Mouse (Mus musculus) midbrain, embryonic 16.5 days (tissue): ENCODE measurements around the gene Aanat. TPM values are rescaled to one million over a fixed set of nuclear protein-coding genes. Genes with fewer than 3 reads are reported as not detected.

Experiments used
- ATAC-seq: fragments of 200-750 bp; cut with Nextera tagmentation; 2 replicates; pipeline ENCODE4 v1.8.0; 2017; ENCODE audit warnings: moderate TSS enrichment
- H3K27ac ChIP-seq: fragments of 300-500 bp; sonication (generic); 2 replicates; pipeline ENCODE4 v1.5.1; 2014; ENCODE audit warnings: mild to moderate bottlenecking, low read length, mixed read lengths
- H3K27me3 ChIP-seq: fragments of 300-500 bp; sonication (generic); 2 replicates; pipeline ENCODE4 v1.6.1; 2014; ENCODE audit warnings: low read depth, low read length, mixed read lengths; ENCODE audit not compliant: control insufficient read depth, insufficient read depth
- H3K36me3 ChIP-seq: fragments of 300-500 bp; sonication (generic); 2 replicates; pipeline ENCODE4 v1.6.1; 2014; ENCODE audit warnings: mild to moderate bottlenecking, low read length, moderate library complexity, mixed read lengths; ENCODE audit not compliant: control insufficient read depth, insufficient read depth
- H3K4me1 ChIP-seq: fragments of 300-500 bp; sonication (generic); 2 replicates; pipeline ENCODE4 v1.6.1; 2014; ENCODE audit warnings: mild to moderate bottlenecking, low read length, mixed read lengths; ENCODE audit not compliant: control insufficient read depth, insufficient read depth
- H3K4me2 ChIP-seq: fragments of 300-500 bp; sonication (generic); 2 replicates; pipeline ENCODE4 v1.6.1; 2014; ENCODE audit warnings: mild to moderate bottlenecking, low read length, mixed read lengths
- H3K4me3 ChIP-seq: fragments of 300-500 bp; sonication (generic); 2 replicates; pipeline ENCODE4 v1.5.1; 2014; ENCODE audit warnings: low read depth, mild to moderate bottlenecking, low read length, moderate library complexity, mixed read lengths
- H3K9ac ChIP-seq: fragments of 300-500 bp; sonication (generic); 2 replicates; pipeline ENCODE4 v1.6.1; 2014; ENCODE audit warnings: low read depth, low read length, mixed read lengths
- H3K9me3 ChIP-seq: fragments of 300-500 bp; sonication (generic); replicated peaks from 2 replicates; pipeline ENCODE4 v1.6.1; 2014; ENCODE audit warnings: mild to moderate bottlenecking, low read length, mixed read lengths; ENCODE audit not compliant: control insufficient read depth, poor library complexity, severe bottlenecking
- WGBS: fragments of 180-500 bp; shearing (Covaris S2); extraction: QIAGEN DNeasy Blood & Tissue Kit; methylation state at CpG from one replicate; pipeline ENCODE4 v1.1.7; 2014; 5-methylcytosine and 5-hydroxymethylcytosine counted together
- polyA plus RNA-seq: library from polyadenylated mRNA; unstranded; fragments of >200 nt; fragmentation: Nextera tagmentation; extraction: Ambion mirVana; gene quantifications from 2 replicates; pipeline ENCODE4 v1.2.1, GENCODE M21; 2015

Gene Aanat
- polyA plus RNA-seq, 1 experiment from 2014 or later: 0.20 TPM

DNA sequence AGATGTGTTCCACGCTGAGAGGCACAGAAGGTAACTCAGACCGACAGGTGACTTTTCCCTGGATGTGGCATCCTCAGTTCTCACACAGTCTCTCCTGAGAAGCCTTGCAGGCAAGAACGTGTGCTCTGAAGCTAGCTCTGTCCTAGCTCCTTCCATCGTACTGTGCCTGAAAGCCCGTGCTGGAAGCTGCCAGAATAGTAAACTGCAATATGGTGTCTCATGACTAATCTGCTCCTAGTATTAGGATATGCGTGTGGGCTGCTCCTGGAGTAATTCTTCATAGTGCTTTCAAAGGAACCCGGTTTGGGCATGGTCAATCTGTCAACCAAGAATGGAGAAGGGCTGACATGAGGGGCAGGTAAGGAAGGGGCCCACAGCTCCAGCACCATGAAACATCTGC is 15.4 kb upstream of the Aanat start:
- H3K9ac ChIP-seq: no peak overlapping the region
- ATAC-seq: no peak
- no peaks in the 10 kb centered on the region for H3K9me3 ChIP-seq
- H3K4me2 ChIP-seq: no peak overlapping the region
- H3K27ac ChIP-seq: no peak overlapping the region
- H3K27me3 ChIP-seq: no peaks in the 10 kb centered on the region
- H3K36me3 ChIP-seq: no peaks in the 10 kb centered on the region
- H3K4me1 ChIP-seq: peaks cover 24% of the 10 kb centered on the region
- no peak overlapping the region for H3K4me3 ChIP-seq
- 90% methylated on average over 7 of the region's 7 CpGs for WGBS

DNA sequence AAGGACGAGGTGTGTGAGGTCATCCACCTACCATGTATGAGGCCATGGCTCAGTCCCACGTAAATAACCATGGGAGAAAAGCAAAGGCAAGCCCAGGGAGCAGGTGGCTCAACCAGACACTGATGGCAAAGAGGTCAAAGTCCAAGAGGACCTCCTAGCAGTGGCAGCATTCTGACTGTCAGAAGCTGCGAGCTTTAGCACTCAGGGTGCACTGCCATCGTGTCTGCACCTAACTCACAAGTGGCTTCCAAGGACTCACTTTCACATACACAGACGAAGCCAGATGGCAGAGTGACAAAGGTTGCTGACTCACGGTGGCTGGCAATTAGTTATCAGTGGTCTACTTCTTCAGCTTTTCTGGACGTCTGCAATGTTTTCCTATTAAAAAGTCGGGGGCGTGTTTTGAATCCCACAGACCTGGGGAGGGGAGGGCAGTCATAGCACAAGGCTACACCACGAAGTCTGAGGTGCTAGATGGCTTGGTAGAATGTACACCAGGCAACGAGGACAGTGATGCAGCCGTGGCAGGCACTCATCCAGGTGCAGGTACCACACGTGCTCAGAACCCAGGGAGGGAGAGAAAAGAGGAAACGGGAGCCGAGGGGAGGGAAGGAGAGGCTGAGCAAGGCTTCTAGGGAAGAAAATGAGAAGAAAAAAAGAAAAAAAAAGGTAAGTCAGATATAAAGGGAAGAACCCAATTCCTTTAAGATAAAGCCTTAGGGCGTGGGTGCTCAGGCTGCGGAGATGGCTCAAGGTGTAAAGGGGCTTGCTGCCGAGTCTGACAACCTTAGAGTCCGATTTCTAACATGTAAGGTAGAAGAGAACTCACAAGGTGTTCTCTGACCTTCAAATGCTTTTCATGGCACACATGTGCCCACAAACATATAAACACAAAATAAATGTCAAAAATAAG is 14.2 kb upstream of the Aanat start:
- 86% methylated on average over 19 of the region's 19 CpGs for WGBS
- ATAC-seq: no peak
- no peak overlapping the region for H3K9ac ChIP-seq

DNA sequence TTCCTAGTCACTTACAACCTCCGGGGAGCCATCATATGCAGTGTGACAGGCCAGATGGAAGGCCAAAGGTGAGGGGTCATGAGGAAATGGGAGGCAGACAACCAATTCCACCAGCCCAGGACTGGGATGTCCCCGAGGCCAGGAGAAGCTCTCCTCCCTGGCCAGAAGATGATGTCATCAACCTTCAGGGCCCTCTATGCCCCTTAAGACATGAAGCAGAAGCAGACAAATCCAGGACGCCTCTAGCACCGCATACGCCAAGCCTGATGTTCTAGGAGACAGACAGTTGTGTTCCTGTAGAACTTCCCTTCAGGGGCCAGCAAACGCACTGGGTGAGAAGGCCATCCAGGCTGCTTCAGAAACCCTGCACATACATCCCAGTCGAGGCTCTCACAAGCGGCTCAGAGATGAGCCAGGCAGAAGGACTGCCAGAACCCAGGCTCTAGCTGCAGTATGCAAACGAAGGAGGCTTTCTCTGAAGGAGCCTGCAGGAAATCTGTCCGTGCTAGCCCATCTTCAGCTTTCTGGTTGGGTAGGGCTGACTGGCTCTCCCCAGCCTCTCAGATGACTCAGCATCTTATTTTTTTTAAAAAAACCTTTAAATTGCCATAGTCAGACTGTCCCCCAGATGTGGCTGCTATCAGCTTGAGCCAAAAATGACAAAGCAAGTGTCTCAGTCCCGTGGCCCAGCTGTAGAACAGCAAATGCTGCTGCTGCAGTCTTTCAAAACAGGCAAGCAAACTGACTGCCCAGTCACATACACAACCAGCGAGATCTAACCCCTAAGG is 13.3 kb upstream of the Aanat start:
- Histone ChIP-seq H3K9me3 (no peaks in the 10 kb centered on the region), H3K27me3 (no peaks in the 10 kb centered on the region), H3K4me2 (no peak overlapping the region), H3K36me3 (no peaks in the 10 kb centered on the region), H3K4me1 (peaks cover 29% of the 10 kb centered on the region), H3K9ac (no peak overlapping the region), H3K27ac (no peak overlapping the region), H3K4me3 (no peak overlapping the region)
- WGBS: 56% methylated on average over 12 of the region's 12 CpGs
- no peak for ATAC-seq

More for the DNA sequence above, 14.2 kb upstream of the Aanat start:
- Histone ChIP-seq H3K4me1 (peaks cover 29% of the 10 kb centered on the region), H3K36me3 (no peaks in the 10 kb centered on the region), H3K27ac (no peak overlapping the region), H3K4me3 (no peak overlapping the region), H3K4me2 (no peak overlapping the region), H3K9me3 (no peaks in the 10 kb centered on the region), H3K27me3 (no peaks in the 10 kb centered on the region)

DNA sequence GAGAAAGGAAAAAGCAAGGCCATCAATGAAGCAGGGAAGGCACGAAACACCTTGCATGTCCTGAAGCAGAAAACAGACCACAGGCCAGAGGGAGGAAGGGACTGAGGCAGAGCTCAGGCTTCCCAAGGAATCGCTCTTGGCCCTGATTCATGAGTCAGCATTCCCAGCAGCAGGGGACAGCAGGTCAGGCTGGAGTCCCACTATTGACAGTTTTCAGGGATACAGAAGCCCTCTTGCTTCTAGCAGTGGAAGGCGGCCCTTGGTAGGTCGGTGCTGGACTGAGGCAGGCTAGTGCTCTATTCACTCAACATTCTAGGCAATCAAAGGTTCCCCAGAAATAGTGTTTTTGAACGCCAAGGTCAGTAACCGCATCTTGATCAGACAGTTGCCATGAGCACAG is 11.7 kb upstream of the Aanat start:
- H3K27ac ChIP-seq: no peak overlapping the region
- no peak overlapping the region for H3K9ac ChIP-seq
- no peak for ATAC-seq
- H3K4me3 ChIP-seq: no peak overlapping the region
- H3K4me2 ChIP-seq: no peak overlapping the region
- no peaks in the 10 kb centered on the region for H3K9me3 ChIP-seq
- 55% methylated on average over 6 of the region's 6 CpGs for WGBS
- no peaks in the 10 kb centered on the region for H3K36me3 ChIP-seq
- H3K4me1 ChIP-seq: peaks cover 40% of the 10 kb centered on the region
- no peaks in the 10 kb centered on the region for H3K27me3 ChIP-seq

DNA sequence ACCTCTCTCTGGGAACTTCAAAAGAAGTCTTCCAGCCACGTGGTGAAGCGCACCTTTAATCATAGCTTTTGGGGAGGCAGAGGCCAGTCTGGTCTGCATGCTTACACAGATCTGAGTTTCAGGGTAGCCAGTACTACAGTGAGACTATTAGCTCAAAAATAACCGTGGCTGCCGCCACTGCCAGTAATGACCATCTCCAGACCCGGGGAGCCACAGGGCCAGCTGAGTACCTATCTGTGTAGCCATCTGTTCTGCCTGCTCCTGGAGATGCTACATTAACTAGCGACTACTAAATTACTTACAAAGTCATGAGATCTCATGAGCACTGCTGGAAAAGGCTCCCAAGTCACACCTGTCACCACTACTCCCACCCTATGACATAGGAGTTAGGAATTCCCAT is 11.2 kb upstream of the Aanat start:
- H3K27me3 ChIP-seq: no peaks in the 10 kb centered on the region
- ATAC-seq: no peak
- H3K9ac ChIP-seq: no peak overlapping the region
- no peak overlapping the region for H3K4me2 ChIP-seq
- peaks cover 45% of the 10 kb centered on the region for H3K4me1 ChIP-seq
- H3K4me3 ChIP-seq: no peak overlapping the region
- no peak overlapping the region for H3K27ac ChIP-seq
- WGBS: 58% methylated on average over 6 of the region's 6 CpGs
- no peaks in the 10 kb centered on the region for H3K36me3 ChIP-seq
- H3K9me3 ChIP-seq: no peaks in the 10 kb centered on the region

DNA sequence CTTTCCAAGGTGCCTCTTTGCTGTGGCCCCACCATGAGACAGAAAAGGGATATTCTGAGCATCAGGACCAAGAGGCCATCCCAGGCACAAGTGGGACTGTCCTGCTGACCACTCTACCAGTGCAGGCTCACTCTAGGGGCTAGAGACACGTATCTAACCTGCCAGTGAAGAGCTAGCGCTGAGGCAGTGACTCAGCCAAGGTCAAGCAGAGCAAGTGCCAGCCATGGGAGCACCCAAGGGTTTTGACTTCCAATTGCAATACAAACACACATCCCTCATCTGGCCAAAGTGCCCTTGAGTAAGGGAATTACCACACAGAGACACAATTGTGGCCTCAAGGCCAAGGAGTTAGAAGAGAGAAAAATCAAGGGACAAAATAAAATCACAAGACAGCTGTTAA is 10.8 kb upstream of the Aanat start:
- Histone ChIP-seq H3K4me3 (no peak overlapping the region), H3K4me1 (peaks cover 48% of the 10 kb centered on the region), H3K27me3 (no peaks in the 10 kb centered on the region), H3K27ac (no peak overlapping the region), H3K9ac (no peak overlapping the region), H3K9me3 (no peaks in the 10 kb centered on the region), H3K36me3 (no peaks in the 10 kb centered on the region), H3K4me2 (no peak overlapping the region)
- ATAC-seq: no peak
- 82% methylated on average over 2 of the region's 2 CpGs for whole genome bisulfite sequencing

DNA sequence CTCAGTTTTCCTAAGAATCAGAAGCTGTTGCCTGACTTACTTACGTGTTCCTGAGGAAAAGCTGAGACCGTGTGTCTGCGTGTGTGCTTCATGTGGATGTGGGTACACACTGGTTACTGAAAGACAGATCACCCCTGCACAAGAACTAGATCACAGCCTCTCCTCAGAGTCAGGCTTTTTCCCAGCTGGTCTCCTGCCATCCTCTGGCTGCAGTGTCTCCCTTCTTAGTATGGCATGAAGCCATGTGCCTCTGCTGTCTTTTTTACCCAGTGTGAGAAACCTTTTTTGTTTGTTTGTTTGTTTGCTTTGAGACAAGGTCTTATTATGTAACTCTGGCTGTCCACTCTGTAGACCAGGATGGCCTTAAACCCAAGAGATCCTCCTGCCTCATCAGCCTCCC is 7.0 kb upstream of the Aanat start:
- no peak overlapping the region for H3K27ac ChIP-seq
- H3K4me3 ChIP-seq: no peak overlapping the region
- H3K9ac ChIP-seq: no peak overlapping the region
- H3K4me2 ChIP-seq: peak overlapping the region; percentile 62; the same call in 1 of the 2 replicates
- no peaks in the 10 kb centered on the region for H3K36me3 ChIP-seq
- H3K27me3 ChIP-seq: no peaks in the 10 kb centered on the region
- 100% methylated on average over 3 of the region's 3 CpGs for WGBS
- H3K4me1 ChIP-seq: peaks cover 38% of the 10 kb centered on the region
- no peaks in the 10 kb centered on the region for H3K9me3 ChIP-seq
- ATAC-seq: no peak

DNA sequence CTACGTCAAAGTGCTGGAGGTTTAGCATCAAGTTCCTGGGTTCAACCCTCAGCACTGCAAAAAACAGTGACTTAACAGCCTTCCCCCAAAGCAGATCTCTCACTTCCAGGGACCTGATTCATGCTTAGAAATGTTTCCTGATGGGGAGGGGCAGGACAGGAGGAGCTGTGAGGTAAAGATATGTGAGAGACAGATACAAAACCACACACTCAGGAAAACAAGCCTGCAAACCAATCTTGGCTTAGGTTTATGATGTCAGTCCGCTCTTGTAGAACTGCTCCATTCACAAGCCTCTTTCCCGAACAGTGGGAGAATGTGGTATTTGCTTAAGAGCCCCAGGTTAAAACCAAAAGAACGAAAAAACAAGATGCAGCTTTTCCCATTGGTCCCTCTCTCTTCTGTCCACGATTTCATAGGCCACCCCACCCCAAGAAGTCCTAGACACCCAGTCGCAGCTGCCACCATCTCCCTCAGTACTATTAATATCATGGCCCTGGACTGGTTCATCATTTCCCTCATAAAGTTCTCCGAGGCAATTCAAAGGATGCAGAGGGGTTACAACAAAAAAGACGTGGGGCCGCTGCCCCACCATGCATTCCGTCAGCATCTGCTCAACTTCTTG is 6.1 kb upstream of the Aanat start:
- peak; percentile 1; the same call in 1 of the 2 replicates for ATAC-seq
- Histone ChIP-seq H3K9me3 (no peaks in the 10 kb centered on the region), H3K4me3 (peak overlapping the region; percentile 89), H3K36me3 (no peaks in the 10 kb centered on the region), H3K4me1 (peaks cover 31% of the 10 kb centered on the region), H3K27ac (peak overlapping the region; percentile 95), H3K9ac (peak overlapping the region; percentile 98), H3K4me2 (peak overlapping the region; percentile 62), H3K27me3 (no peaks in the 10 kb centered on the region)
- WGBS: 16% methylated on average over 10 of the region's 10 CpGs
